ENCODE assay signal across 8 mouse cellular contexts in genomic region chr5:122059060-122060017, GRCm38 (mm10). TPM values are rescaled to one million over a fixed set of nuclear protein-coding genes. Genes with fewer than 3 reads are reported as not detected.
DNase-seq lines count a peak whose midpoint lies in the region; ATAC-seq lines count a peak whose summit lies in the region.

No protein-coding gene starts in this region.

- peak overlapping the region; percentile 11; the same call in 1 of the 2 replicates for H3K4me3 ChIP-seq in forebrain, embryonic 11.5 days (ENCODE audit: low read depth, low read length)
- H3K4me3 ChIP-seq in limb, embryonic 13.5 days: peak overlapping the region; percentile 27
- H3K4me3 ChIP-seq in midbrain, embryonic 13.5 days (replicated peaks): peak overlapping the region; percentile 5; the same call in 1 of the 2 replicates

- H3K36me3 ChIP-seq in forebrain, embryonic 11.5 days (ENCODE audit: control insufficient read depth, insufficient read depth, low read length): no peaks in the 10 kb centered on the region
- H3K36me3 ChIP-seq in limb, embryonic 13.5 days: no peaks in the 10 kb centered on the region
- no peaks in the 10 kb centered on the region for H3K36me3 ChIP-seq in midbrain, embryonic 13.5 days

- H3K27ac ChIP-seq in forebrain, embryonic 11.5 days (ENCODE audit: low read depth, low read length): no peak overlapping the region
- H3K27ac ChIP-seq in limb, embryonic 13.5 days: no peak overlapping the region
- H3K27ac ChIP-seq in midbrain, embryonic 13.5 days: no peak overlapping the region

- DNase-seq in layer of hippocampus, adult 11-12 months (ENCODE audit: low spot score): peak; percentile 62
- no peak for DNase-seq in layer of hippocampus, adult 9-11 months
- peak; percentile 73 for DNase-seq in brain, adult 2 months (ENCODE audit: low read depth, low spot score)
- DNase-seq in forebrain, embryonic 11.5 days (ENCODE audit: low spot score): peak; percentile 87
- DNase-seq in heart, postnatal 4 days: peak; percentile 77
- DNase-seq in testis, postnatal 10 days (ENCODE audit: low spot score): peak; percentile 82

- peak; percentile 40; the same call in 1 of the 2 replicates for ATAC-seq in forebrain, embryonic 11.5 days (replicated peaks; ENCODE audit: low FRiP score)
- ATAC-seq in limb, embryonic 13.5 days (ENCODE audit: low FRiP score, low read depth): no peak; the same call in none of the 2 replicates
- peak; percentile 46 for ATAC-seq in midbrain, embryonic 13.5 days

- peak overlapping the region; percentile 32; the same call in 1 of the 2 replicates for H3K9ac ChIP-seq in forebrain, embryonic 11.5 days (ENCODE audit: low read length)
- 0 out of 2 replicates have a peak overlapping the region, but pooled peaks have one; percentile 36 for H3K9ac ChIP-seq in limb, embryonic 13.5 days
- peak overlapping the region; percentile 16 for H3K9ac ChIP-seq in midbrain, embryonic 13.5 days (replicated peaks)

- H3K4me2 ChIP-seq in forebrain, embryonic 11.5 days (ENCODE audit: low read depth, low read length, severe bottlenecking): peak overlapping the region; percentile 41
- peak overlapping the region; percentile 60 for H3K4me2 ChIP-seq in limb, embryonic 13.5 days (replicated peaks)
- peak overlapping the region; percentile 46 for H3K4me2 ChIP-seq in midbrain, embryonic 13.5 days (replicated peaks)

- peaks cover 2% of the 10 kb centered on the region; the same call in 1 of the 2 replicates for H3K4me1 ChIP-seq in forebrain, embryonic 11.5 days (replicated peaks; ENCODE audit: control insufficient read depth, insufficient read depth, low read length)
- peaks cover 13% of the 10 kb centered on the region for H3K4me1 ChIP-seq in limb, embryonic 13.5 days
- peaks cover 24% of the 10 kb centered on the region for H3K4me1 ChIP-seq in midbrain, embryonic 13.5 days (replicated peaks)

- no peaks in the 10 kb centered on the region for H3K27me3 ChIP-seq in forebrain, embryonic 11.5 days (ENCODE audit: control insufficient read depth, insufficient read depth, low read length)
- H3K27me3 ChIP-seq in limb, embryonic 13.5 days: peaks cover 5% of the 10 kb centered on the region
- H3K27me3 ChIP-seq in midbrain, embryonic 13.5 days: no peaks in the 10 kb centered on the region

- H3K9me3 ChIP-seq in forebrain, embryonic 11.5 days (ENCODE audit: control insufficient read depth, low read length): peaks cover 6% of the 10 kb centered on the region; the same call in 1 of the 2 replicates
- H3K9me3 ChIP-seq in limb, embryonic 13.5 days: peaks cover 6% of the 10 kb centered on the region
- H3K9me3 ChIP-seq in midbrain, embryonic 13.5 days: peaks cover 7% of the 10 kb centered on the region

- WGBS in forebrain, embryonic 11.5 days: 28% methylated on average over 39 of the region's 39 CpGs
- 29% methylated on average over 39 of the region's 39 CpGs for WGBS in limb, embryonic 13.5 days
- 28% methylated on average over 39 of the region's 39 CpGs for WGBS in midbrain, embryonic 13.5 days

RNA-seq across cellular contexts. Expression of gene Cux2, which starts 9.4 kb away (rescaled TPM):
- polyA plus RNA-seq in forebrain, embryonic 11.5 days (2014; fragmentation: Nextera tagmentation; extraction: Ambion mirVana): 11.3 and 13.2 TPM in 2 replicates
- 10 to 100 TPM; 12.2 to 13.6 TPM for total RNA-seq in heart, postnatal 4 days (2021)
- polyA plus RNA-seq in limb, embryonic 13.5 days (2015; fragmentation: Nextera tagmentation; extraction: Ambion mirVana): 3.8 and 4.1 TPM in 2 replicates
- polyA plus RNA-seq in midbrain, embryonic 13.5 days (2015; fragmentation: Nextera tagmentation; extraction: Ambion mirVana): 22.7 and 23.8 TPM in 2 replicates

RNA-seq across cellular contexts. Expression of gene Myl2, which starts 41.4 kb away (rescaled TPM):
- polyA plus RNA-seq in forebrain, embryonic 11.5 days (2014; fragmentation: Nextera tagmentation; extraction: Ambion mirVana): not detected in 2 replicates
- over 10,000 TPM; 18,495 to 19,403 TPM for total RNA-seq in heart, postnatal 4 days (2021)
- polyA plus RNA-seq in limb, embryonic 13.5 days (2015; fragmentation: Nextera tagmentation; extraction: Ambion mirVana): 0.61 and 1.0 TPM in 2 replicates
- 0.93 and 1.6 TPM in 2 replicates for polyA plus RNA-seq in midbrain, embryonic 13.5 days (2015; fragmentation: Nextera tagmentation; extraction: Ambion mirVana)
